Mouse (Mus musculus): Measurements from ENCODE around the gene Hoxa9. TPM values are rescaled to one million over a fixed set of nuclear protein-coding genes. Genes with fewer than 3 reads are reported as not detected.

Hoxa9 gene
- polyA plus RNA-seq, 1 experiment: not detected

- 3% methylated on average over 38 of the region's 38 CpGs for WGBS
- Histone ChIP-seq H3K4me1 (ENCODE audit: control insufficient read depth, insufficient read depth, low read length) (no peaks in the 10 kb centered on the region), H3K27ac (ENCODE audit: insufficient read depth, low read depth, low read length) (no peak overlapping the region), H3K4me3 (ENCODE audit: insufficient read depth, low read depth, low read length) (no peak overlapping the region)
- no peak for TF ChIP-seq POLR2A (IDR thresholded peaks at IDR 0.05; ENCODE audit: insufficient read depth, low read depth, low read length)
Observed at GRCm38 (mm10) chr6:52228475-52229465, 2.1 kb downstream of the Hoxa9 start.

GRCm38 (mm10) chr6:52227470-52228222, 3.2 kb downstream of the Hoxa9 start:
- H3K4me1 ChIP-seq (ENCODE audit: control insufficient read depth, insufficient read depth, low read length): no peaks in the 10 kb centered on the region
- H3K4me3 ChIP-seq (ENCODE audit: insufficient read depth, low read depth, low read length): no peak overlapping the region
- no peak overlapping the region for H3K27ac ChIP-seq (ENCODE audit: insufficient read depth, low read depth, low read length)
- no peak for TF ChIP-seq CTCF (IDR thresholded peaks at IDR 0.05; ENCODE audit: insufficient read depth, low read depth, low read length)
- TF ChIP-seq POLR2A (IDR thresholded peaks at IDR 0.05; ENCODE audit: insufficient read depth, low read depth, low read length): no peak
- WGBS: 7% methylated on average over 11 of the region's 11 CpGs

GRCm38 (mm10) chr6:52226569-52227257, 4.2 kb downstream of the Hoxa9 start:
- H3K4me1 ChIP-seq (ENCODE audit: control insufficient read depth, insufficient read depth, low read length): peaks cover 1% of the 10 kb centered on the region; the same call in 1 of the 2 replicates
- TF ChIP-seq POLR2A (IDR thresholded peaks at IDR 0.05; ENCODE audit: insufficient read depth, low read depth, low read length) (no peak), CTCF (IDR thresholded peaks at IDR 0.05; ENCODE audit: insufficient read depth, low read depth, low read length) (no peak)
- WGBS: 4% methylated on average over 26 of the region's 26 CpGs
- no peak overlapping the region for H3K27ac ChIP-seq (ENCODE audit: insufficient read depth, low read depth, low read length)
- no peak overlapping the region for H3K4me3 ChIP-seq (ENCODE audit: insufficient read depth, low read depth, low read length)

GRCm38 (mm10) chr6:52225612-52226568, 5.0 kb downstream of the Hoxa9 start:
- Histone ChIP-seq H3K4me1 (ENCODE audit: control insufficient read depth, insufficient read depth, low read length) (peaks cover 6% of the 10 kb centered on the region), H3K27ac (ENCODE audit: insufficient read depth, low read depth, low read length) (no peak overlapping the region), H3K4me3 (ENCODE audit: insufficient read depth, low read depth, low read length) (no peak overlapping the region)
- TF ChIP-seq CTCF (IDR thresholded peaks at IDR 0.05; ENCODE audit: insufficient read depth, low read depth, low read length) (no peak), POLR2A (IDR thresholded peaks at IDR 0.05; ENCODE audit: insufficient read depth, low read depth, low read length) (no peak)
- 3% methylated on average over 69 of the region's 69 CpGs for WGBS

GRCm38 (mm10) chr6:52224895-52225611, 5.8 kb downstream of the Hoxa9 start:
- TF ChIP-seq POLR2A (IDR thresholded peaks at IDR 0.05; ENCODE audit: insufficient read depth, low read depth, low read length): no peak
- no peak for TF ChIP-seq CTCF (IDR thresholded peaks at IDR 0.05; ENCODE audit: insufficient read depth, low read depth, low read length)
- H3K4me1 ChIP-seq (ENCODE audit: control insufficient read depth, insufficient read depth, low read length): peaks cover 6% of the 10 kb centered on the region
- no peak overlapping the region for H3K4me3 ChIP-seq (ENCODE audit: insufficient read depth, low read depth, low read length)
- WGBS: 2% methylated on average over 36 of the region's 36 CpGs
- H3K27ac ChIP-seq (ENCODE audit: insufficient read depth, low read depth, low read length): no peak overlapping the region

- WGBS: 5% methylated on average over 24 of the region's 24 CpGs
- no peak overlapping the region for H3K4me3 ChIP-seq (ENCODE audit: insufficient read depth, low read depth, low read length)
Observed at GRCm38 (mm10) chr6:52223939-52224760, 6.7 kb downstream of the Hoxa9 start.

GRCm38 (mm10) chr6:52222729-52223128, 8.2 kb downstream of the Hoxa9 start:
- TF ChIP-seq CTCF (IDR thresholded peaks at IDR 0.05; ENCODE audit: insufficient read depth, low read depth, low read length): no peak
- no peak for TF ChIP-seq POLR2A (IDR thresholded peaks at IDR 0.05; ENCODE audit: insufficient read depth, low read depth, low read length)
- H3K4me1 ChIP-seq (ENCODE audit: control insufficient read depth, insufficient read depth, low read length): peaks cover 6% of the 10 kb centered on the region
- H3K27ac ChIP-seq (ENCODE audit: insufficient read depth, low read depth, low read length): no peak overlapping the region
- H3K4me3 ChIP-seq (ENCODE audit: insufficient read depth, low read depth, low read length): no peak overlapping the region
- 28% methylated on average over 13 of the region's 13 CpGs for WGBS

More at GRCm38 (mm10) chr6:52223939-52224760, 6.7 kb downstream of the Hoxa9 start:
- H3K4me1 ChIP-seq (ENCODE audit: control insufficient read depth, insufficient read depth, low read length): peaks cover 6% of the 10 kb centered on the region
- no peak for TF ChIP-seq POLR2A (IDR thresholded peaks at IDR 0.05; ENCODE audit: insufficient read depth, low read depth, low read length)
- TF ChIP-seq CTCF (IDR thresholded peaks at IDR 0.05; ENCODE audit: insufficient read depth, low read depth, low read length): no peak
- H3K27ac ChIP-seq (ENCODE audit: insufficient read depth, low read depth, low read length): no peak overlapping the region

Data from olfactory bulb, adult 2 months (tissue).